Mouse (Mus musculus): Measurements from ENCODE around the gene Cwc27. TPM values are rescaled to one million over a fixed set of nuclear protein-coding genes. Genes with fewer than 3 reads are reported as not detected.

Gene Cwc27
- polyA plus RNA-seq, 1 experiment from 2014 or later, result 35.1 TPM

GRCm38 (mm10) chr13:104817696-104818095 lies 754 bp upstream of the Cwc27 start:
- Histone ChIP-seq H3K4me1 (peaks cover 40% of the 10 kb centered on the region), H3K27ac (peak overlapping the region; percentile 98), H3K4me3 (peak overlapping the region; percentile 84), H3K36me3 (replicated peaks) (peaks cover 20% of the 10 kb centered on the region), H3K27me3 (ENCODE audit: poor library complexity, severe bottlenecking) (no peaks in the 10 kb centered on the region), H3K9me3 (no peaks in the 10 kb centered on the region)
- DNase-seq (ENCODE audit: extremely low spot score, low spot score), result no peak
- WGBS, result 67% methylated on average over 12 of the region's 12 CpGs

- no peak for DNase-seq (ENCODE audit: extremely low spot score, low spot score)
- Histone ChIP-seq H3K27me3 (ENCODE audit: poor library complexity, severe bottlenecking) (no peaks in the 10 kb centered on the region), H3K4me3 (peak overlapping the region; percentile 84), H3K27ac (peak overlapping the region; percentile 98), H3K36me3 (replicated peaks) (peaks cover 20% of the 10 kb centered on the region), H3K9me3 (no peaks in the 10 kb centered on the region), H3K4me1 (peaks cover 32% of the 10 kb centered on the region)
- 8% methylated on average over 8 of the region's 8 CpGs for WGBS
These were observed 690 bp downstream of the Cwc27 start for GRCm38 (mm10) chr13:104816270-104816634.

DNA sequence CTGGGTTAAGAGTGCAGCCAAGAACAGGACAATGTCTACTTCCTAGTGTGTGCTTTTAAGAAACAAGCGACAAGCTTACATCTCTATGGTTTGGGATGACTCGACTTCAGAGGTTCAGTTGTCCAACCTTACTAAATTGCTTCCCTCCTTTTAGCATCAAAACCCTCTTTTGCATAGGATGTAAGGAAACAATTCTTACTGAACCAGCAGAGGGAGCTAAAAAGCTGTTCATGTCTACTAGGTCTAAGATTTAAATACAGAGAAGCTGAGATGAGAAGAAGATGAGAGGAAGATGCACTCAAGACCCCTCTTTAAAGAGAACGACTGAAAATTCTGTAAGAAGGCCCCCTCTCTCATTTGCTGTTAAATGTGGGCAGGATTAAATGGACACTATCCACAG lies 11.3 kb downstream of the Cwc27 start:
- 59% methylated on average over 3 of the region's 3 CpGs for WGBS

GRCm38 (mm10) chr13:104799566-104800182 lies 17.3 kb downstream of the Cwc27 start:
- H3K9me3 ChIP-seq, result no peaks in the 10 kb centered on the region
- DNase-seq (ENCODE audit: extremely low spot score, low spot score), result no peak
- peaks cover 34% of the 10 kb centered on the region for H3K36me3 ChIP-seq (replicated peaks)
- H3K4me1 ChIP-seq, result no peaks in the 10 kb centered on the region
- H3K27ac ChIP-seq, result no peak overlapping the region
- no peak overlapping the region for H3K4me3 ChIP-seq
- WGBS, result 88% methylated on average over 7 of the region's 7 CpGs
- no peaks in the 10 kb centered on the region for H3K27me3 ChIP-seq (ENCODE audit: poor library complexity, severe bottlenecking)

More for the DNA sequence above, 11.3 kb downstream of the Cwc27 start:
- H3K27me3 ChIP-seq (ENCODE audit: poor library complexity, severe bottlenecking), result no peaks in the 10 kb centered on the region
- no peak for DNase-seq (ENCODE audit: extremely low spot score, low spot score)
- H3K9me3 ChIP-seq, result no peaks in the 10 kb centered on the region
- H3K4me3 ChIP-seq, result no peak overlapping the region
- no peaks in the 10 kb centered on the region for H3K4me1 ChIP-seq
- no peak overlapping the region for H3K27ac ChIP-seq
- peaks cover 42% of the 10 kb centered on the region for H3K36me3 ChIP-seq (replicated peaks)

- Histone ChIP-seq H3K4me1 (no peaks in the 10 kb centered on the region), H3K27ac (no peak overlapping the region), H3K4me3 (no peak overlapping the region), H3K9me3 (no peaks in the 10 kb centered on the region), H3K27me3 (ENCODE audit: poor library complexity, severe bottlenecking) (no peaks in the 10 kb centered on the region), H3K36me3 (replicated peaks) (peaks cover 33% of the 10 kb centered on the region)
- WGBS, result 94% methylated on average over 8 of the region's 8 CpGs
- DNase-seq (ENCODE audit: extremely low spot score, low spot score), result no peak
These were observed 17.9 kb downstream of the Cwc27 start for GRCm38 (mm10) chr13:104799067-104799466.

DNA sequence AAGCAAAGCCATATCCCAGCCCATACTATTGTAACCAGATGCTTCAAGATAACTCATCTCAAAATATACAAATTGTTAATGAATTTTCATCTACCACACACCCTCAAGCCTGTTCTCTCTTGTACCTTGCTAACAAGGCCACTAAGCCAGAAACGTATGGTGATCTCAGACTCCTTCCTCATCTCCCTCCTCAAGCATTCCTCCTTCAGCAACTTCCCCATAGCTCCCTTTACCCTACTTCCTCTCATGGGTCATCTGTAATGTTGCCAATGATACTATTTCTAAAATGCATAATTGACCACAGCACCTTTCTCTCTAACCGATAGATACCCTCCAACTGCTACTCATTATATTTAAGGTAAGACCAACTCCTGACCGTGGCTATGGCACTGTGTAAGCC lies 22.5 kb downstream of the Cwc27 start:
- Histone ChIP-seq H3K27me3 (ENCODE audit: poor library complexity, severe bottlenecking) (no peaks in the 10 kb centered on the region), H3K4me3 (no peak overlapping the region), H3K27ac (no peak overlapping the region), H3K4me1 (no peaks in the 10 kb centered on the region), H3K9me3 (no peaks in the 10 kb centered on the region), H3K36me3 (replicated peaks) (peaks cover 23% of the 10 kb centered on the region)
- WGBS, result 95% methylated on average over 3 of the region's 3 CpGs
- no peak for DNase-seq (ENCODE audit: extremely low spot score, low spot score)

DNA sequence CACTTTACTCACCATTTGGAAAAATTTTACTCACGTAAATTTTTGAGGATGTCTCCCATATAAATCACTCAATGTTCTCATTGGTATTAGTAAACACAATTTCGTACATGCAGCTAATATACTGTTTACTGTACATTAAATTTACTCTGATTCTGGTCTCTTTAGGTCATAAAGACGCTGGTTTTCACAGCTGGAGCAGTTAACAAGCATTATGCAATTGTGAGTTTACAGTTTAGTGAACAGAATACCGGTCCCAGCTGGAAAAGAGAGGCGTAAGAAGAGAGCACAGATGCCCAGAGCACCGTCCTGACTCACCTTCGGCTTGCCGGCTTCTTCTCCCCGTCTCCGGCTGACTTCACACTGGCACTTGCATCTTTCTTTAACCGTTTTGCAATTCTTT lies 24.8 kb downstream of the Cwc27 start, which contains the start of gene Srek1ip1:
Gene Srek1ip1 (plus strand): TSS at position 301 of the 400 bp plus-strand sequence.
- DNase-seq (ENCODE audit: extremely low spot score, low spot score), result no peak
- H3K27ac ChIP-seq, result no peak within 1 kb of the TSS
- H3K36me3 ChIP-seq (replicated peaks), result peaks cover 25% of the 10 kb centered on the region
- no peaks in the 10 kb centered on the region for H3K27me3 ChIP-seq (ENCODE audit: poor library complexity, severe bottlenecking)
- no peaks in the 10 kb centered on the region for H3K4me1 ChIP-seq
- H3K4me3 ChIP-seq, result no peak within 1 kb of the TSS
- H3K9me3 ChIP-seq, result no peaks in the 10 kb centered on the region
- 93% methylated on average over 11 of the region's 11 CpGs for WGBS

GRCm38 (mm10) chr13:104789663-104790062 lies 27.3 kb downstream of the Cwc27 start:
- DNase-seq (ENCODE audit: extremely low spot score, low spot score), result no peak
- Histone ChIP-seq H3K27ac (no peak overlapping the region), H3K27me3 (ENCODE audit: poor library complexity, severe bottlenecking) (no peaks in the 10 kb centered on the region), H3K9me3 (no peaks in the 10 kb centered on the region), H3K4me1 (no peaks in the 10 kb centered on the region), H3K4me3 (no peak overlapping the region), H3K36me3 (replicated peaks) (peaks cover 35% of the 10 kb centered on the region)
- WGBS, result 33% methylated on average over 2 of the region's 2 CpGs

DNA sequence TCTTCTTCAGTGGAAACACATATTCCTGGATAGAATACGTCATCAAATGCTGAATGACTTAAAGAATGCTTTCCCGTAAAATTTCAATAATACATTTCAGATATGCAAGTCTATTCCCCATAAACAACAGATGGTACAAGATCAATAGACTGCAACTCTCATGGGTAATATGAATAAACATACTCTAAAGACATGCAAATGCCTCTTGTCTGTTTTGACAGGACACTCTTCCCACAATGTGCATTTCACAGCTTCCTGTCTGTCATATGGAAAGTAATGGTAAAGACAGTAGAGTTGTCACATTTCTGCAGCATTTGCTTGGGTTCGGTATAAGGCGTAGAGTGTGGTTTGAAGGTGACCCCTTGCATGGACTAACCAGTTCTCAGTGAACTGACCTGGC lies 29.7 kb downstream of the Cwc27 start:
- no peak for DNase-seq (ENCODE audit: extremely low spot score, low spot score)
- no peaks in the 10 kb centered on the region for H3K27me3 ChIP-seq (ENCODE audit: poor library complexity, severe bottlenecking)
- H3K4me1 ChIP-seq, result no peaks in the 10 kb centered on the region
- H3K36me3 ChIP-seq (replicated peaks), result peaks cover 51% of the 10 kb centered on the region
- no peak overlapping the region for H3K4me3 ChIP-seq
- no peak overlapping the region for H3K27ac ChIP-seq
- H3K9me3 ChIP-seq, result peaks cover 4% of the 10 kb centered on the region; the same call in 1 of the 2 replicates
- 94% methylated on average over 4 of the region's 4 CpGs for WGBS

- H3K4me1 ChIP-seq, result no peaks in the 10 kb centered on the region
These were observed 37.8 kb downstream of the Cwc27 start for GRCm38 (mm10) chr13:104779104-104779670.

GRCm38 (mm10) chr13:104763193-104763592 lies 53.7 kb downstream of the Cwc27 start:
- no peak for DNase-seq (ENCODE audit: extremely low spot score, low spot score)
- Histone ChIP-seq H3K4me3 (no peak overlapping the region), H3K4me1 (no peaks in the 10 kb centered on the region), H3K9me3 (no peaks in the 10 kb centered on the region), H3K27me3 (ENCODE audit: poor library complexity, severe bottlenecking) (no peaks in the 10 kb centered on the region), H3K27ac (no peak overlapping the region), H3K36me3 (replicated peaks) (no peaks in the 10 kb centered on the region)
- 88% methylated on average over 3 of the region's 3 CpGs for WGBS

More at GRCm38 (mm10) chr13:104779104-104779670, 37.8 kb downstream of the Cwc27 start:
- Histone ChIP-seq H3K36me3 (replicated peaks) (peaks cover 22% of the 10 kb centered on the region), H3K27ac (no peak overlapping the region), H3K27me3 (ENCODE audit: poor library complexity, severe bottlenecking) (no peaks in the 10 kb centered on the region), H3K4me3 (no peak overlapping the region), H3K9me3 (peaks cover 6% of the 10 kb centered on the region; the same call in 1 of the 2 replicates)
- no peak for DNase-seq (ENCODE audit: extremely low spot score, low spot score)
- 91% methylated on average over 1 of the region's 1 CpGs for WGBS

GRCm38 (mm10) chr13:104762401-104762800 lies 54.5 kb downstream of the Cwc27 start:
- Histone ChIP-seq H3K4me1 (no peaks in the 10 kb centered on the region), H3K36me3 (replicated peaks) (no peaks in the 10 kb centered on the region), H3K9me3 (no peaks in the 10 kb centered on the region), H3K27ac (no peak overlapping the region), H3K27me3 (ENCODE audit: poor library complexity, severe bottlenecking) (no peaks in the 10 kb centered on the region), H3K4me3 (no peak overlapping the region)
- no peak for DNase-seq (ENCODE audit: extremely low spot score, low spot score)
- 87% methylated on average over 4 of the region's 4 CpGs for whole genome bisulfite sequencing

- Histone ChIP-seq H3K27ac (no peak overlapping the region), H3K27me3 (ENCODE audit: poor library complexity, severe bottlenecking) (no peaks in the 10 kb centered on the region), H3K36me3 (replicated peaks) (no peaks in the 10 kb centered on the region), H3K4me3 (no peak overlapping the region), H3K9me3 (no peaks in the 10 kb centered on the region), H3K4me1 (no peaks in the 10 kb centered on the region)
- DNase-seq (ENCODE audit: extremely low spot score, low spot score), result no peak
- 94% methylated on average over 1 of the region's 1 CpGs for WGBS
These were observed 57.6 kb downstream of the Cwc27 start for GRCm38 (mm10) chr13:104759381-104759780.
